Mouse (Mus musculus) ES-E14 (cell line): Measurements from ENCODE around the gene Slc9a4.

Experiments
- CHD2 ChIP-seq: IDR thresholded peaks from 2 replicates; pipeline ENCODE4 v1.6.1; 2014; ENCODE audit warnings: mild to moderate bottlenecking, low read depth, low read length, inconsistent platforms
- HCFC1 ChIP-seq: IDR thresholded peaks from 2 replicates; pipeline ENCODE4 v1.6.1; 2012; ENCODE audit warnings: low read length, inconsistent platforms, borderline replicate concordance; ENCODE audit not compliant: insufficient read depth
- MAFK ChIP-seq: IDR thresholded peaks from 2 replicates; pipeline ENCODE4 v1.6.1; 2014; ENCODE audit warnings: mild to moderate bottlenecking, low read depth, low read length, inconsistent platforms; ENCODE audit not compliant: insufficient read depth

- no peak for TF ChIP-seq MAFK
- TF ChIP-seq HCFC1 = no peak
- TF ChIP-seq CHD2 = no peak
Observed at GRCm38 (mm10) chr1:40601461-40601860, 21.6 kb downstream of the Slc9a4 start.
